Mouse (Mus musculus): Measurements from ENCODE around the gene Actc1.

The Actc1 gene

GRCm38 (mm10) chr2:114049372-114049771, 4.0 kb downstream of the Actc1 start:
- DNase-seq (ENCODE audit: low spot score): no peak

- no peak for DNase-seq (ENCODE audit: low spot score)
Observed at GRCm38 (mm10) chr2:114047960-114048611, 5.3 kb downstream of the Actc1 start.

GRCm38 (mm10) chr2:114046151-114046664, 7.1 kb downstream of the Actc1 start:
- no peak for DNase-seq (ENCODE audit: low spot score)

DNA sequence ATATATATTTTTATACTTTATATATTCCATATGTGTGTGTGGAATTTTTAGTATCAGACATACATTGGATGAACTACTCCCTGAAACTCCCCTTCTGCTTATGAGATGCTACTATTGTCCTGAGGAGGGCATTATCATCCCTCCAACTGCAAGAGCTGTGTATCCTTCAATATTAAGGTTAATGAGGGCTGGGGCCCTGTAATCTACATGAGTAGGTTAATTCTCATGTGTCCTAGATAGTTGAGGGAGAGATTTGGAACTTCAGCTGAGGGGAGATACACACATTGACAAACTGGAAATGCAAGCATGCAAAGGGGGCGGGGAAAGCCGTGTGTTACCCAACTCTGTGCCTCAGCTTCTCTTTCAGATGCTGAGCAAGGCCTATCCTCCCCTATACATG, 15.4 kb downstream of the Actc1 start:
- no peak for DNase-seq (ENCODE audit: low spot score)

GRCm38 (mm10) chr2:114032259-114032658, 21.1 kb downstream of the Actc1 start:
- DNase-seq (ENCODE audit: low spot score): no peak

- no peak for DNase-seq (ENCODE audit: low spot score)
Observed at GRCm38 (mm10) chr2:114023383-114023782, 30.0 kb downstream of the Actc1 start.

DNA sequence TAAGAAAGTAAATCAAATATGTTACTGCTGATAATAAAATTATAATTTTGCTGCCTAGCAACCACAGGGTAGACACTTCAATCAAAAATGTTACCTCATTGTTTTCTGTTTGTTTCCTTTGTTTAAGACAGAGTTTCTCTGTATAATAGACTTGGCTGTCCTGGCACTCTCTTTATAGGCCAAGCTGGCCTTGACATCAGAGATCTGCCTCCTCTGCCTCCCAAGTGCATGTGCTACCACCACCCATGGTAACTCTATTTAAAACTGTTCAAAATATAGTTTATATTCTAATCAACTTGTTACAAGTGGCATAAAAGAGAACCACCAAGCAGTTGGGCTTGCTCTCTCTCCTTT, 33.2 kb downstream of the Actc1 start:
- no peak for DNase-seq (ENCODE audit: low spot score)

- DNase-seq (ENCODE audit: low spot score): no peak
Observed at GRCm38 (mm10) chr2:114019474-114020209, 33.7 kb downstream of the Actc1 start.

DNA sequence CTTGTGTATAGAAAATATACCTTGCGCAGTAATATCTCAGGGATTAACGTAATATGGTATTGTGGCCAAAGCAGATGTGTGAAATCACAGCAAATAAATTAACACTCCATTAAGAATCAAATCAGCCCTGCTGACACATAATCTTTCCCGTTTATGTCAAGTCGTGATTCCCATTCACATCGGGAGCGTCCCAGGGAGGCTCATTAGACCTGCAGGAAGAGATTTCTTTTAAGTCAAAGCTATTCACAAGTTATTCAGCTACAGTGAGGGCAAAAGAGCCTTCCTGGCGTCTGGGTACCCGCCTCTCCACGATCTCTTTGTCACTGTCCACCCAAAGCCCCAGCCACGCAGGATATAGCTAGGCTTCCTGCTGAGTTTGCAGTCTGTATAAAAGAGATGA, 35.2 kb downstream of the Actc1 start:
- DNase-seq (ENCODE audit: low spot score): no peak

DNA sequence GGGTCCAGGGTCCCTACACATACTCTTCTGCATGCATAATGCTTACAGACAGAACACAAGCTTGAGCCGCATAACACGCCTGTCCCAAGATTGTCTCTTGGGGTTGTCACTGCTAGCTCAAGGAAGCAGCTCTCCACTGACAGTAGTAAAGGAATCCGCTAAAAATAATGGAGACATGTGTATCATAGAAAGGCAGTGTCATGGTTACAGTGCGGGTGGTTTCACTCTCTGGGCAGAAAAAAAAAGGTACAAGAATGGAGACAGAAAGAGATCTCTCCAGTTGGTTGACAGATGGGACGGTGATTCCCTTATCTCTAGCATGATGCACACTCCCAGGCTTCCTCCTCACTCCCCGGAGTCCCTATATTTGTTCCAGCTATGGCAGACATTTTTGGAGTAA, 38.5 kb downstream of the Actc1 start:
- no peak for DNase-seq (ENCODE audit: low spot score)

DNA sequence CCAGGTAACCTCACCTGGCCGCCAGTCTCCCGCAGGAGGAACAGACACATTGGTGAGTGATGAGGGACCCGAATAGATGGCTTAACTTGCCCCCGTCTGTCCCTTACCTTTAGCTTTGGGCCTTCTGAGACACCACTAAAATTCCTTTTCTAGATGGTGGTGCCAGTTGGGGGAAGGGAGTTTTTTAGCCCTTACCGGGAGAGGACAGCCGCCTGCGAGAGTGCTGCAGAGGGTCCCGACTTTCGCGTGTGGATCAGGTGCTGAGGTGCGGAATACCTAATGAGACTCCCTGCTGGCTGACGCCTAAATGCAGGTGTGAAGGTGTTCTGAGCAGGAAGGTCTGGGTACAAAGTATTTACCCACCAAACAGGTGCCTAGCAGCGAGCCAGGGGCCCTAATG, 39.5 kb downstream of the Actc1 start:
- DNase-seq (ENCODE audit: low spot score): no peak

DNA sequence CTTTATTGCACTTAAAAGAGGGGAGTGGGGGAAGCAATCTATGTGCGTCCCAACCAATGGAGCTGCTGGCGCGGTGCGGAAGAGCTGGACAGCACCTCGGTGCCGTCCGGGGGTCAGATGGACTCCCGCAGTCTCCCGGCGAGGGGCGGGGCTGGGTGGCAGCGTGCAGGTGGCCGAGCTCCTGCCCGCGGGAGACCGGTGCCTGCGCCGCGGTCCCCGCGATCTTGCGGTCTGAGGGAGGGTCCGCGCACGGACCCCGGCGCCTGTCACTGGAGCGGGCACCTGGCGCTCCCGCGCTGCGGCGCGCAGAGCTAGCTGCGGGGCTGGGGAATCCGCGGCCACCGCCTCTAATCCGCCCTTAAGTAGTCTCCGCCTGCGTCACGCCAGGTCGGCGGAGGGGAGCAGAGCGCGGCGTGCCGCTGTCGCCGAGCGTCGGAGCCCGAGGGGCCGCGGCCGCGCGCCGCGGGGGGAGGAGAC, 40.0 kb downstream of the Actc1 start, which contains the start of gene Gjd2:
TSS of gene Gjd2 (minus strand) at position 325 of the 477 bp plus-strand sequence.
- DNase-seq (ENCODE audit: low spot score): no peak

DNA sequence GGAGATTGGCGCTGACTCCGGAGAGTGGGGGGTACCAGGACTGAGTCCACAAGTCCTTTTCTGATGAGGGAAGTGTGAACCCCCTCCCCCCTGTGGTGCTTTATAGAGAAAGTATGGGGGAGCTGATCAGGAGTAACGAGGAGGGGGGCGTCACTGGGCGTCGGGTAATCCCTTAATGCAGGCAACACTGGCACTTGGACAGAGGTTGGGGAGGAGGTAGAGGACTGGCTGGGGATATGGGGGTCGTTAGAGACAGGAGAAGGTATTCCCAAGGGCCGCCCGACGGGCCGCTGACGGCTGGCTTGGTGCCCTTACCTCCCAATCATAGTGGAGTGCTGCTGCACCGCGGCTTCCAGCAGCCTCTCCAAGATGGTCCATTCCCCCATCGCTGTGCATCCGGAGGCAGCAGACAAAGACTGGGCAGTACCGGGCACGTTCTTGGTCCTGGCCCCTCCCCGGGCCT, 40.6 kb downstream of the Actc1 start:
- no peak for DNase-seq (ENCODE audit: low spot score)

DNA sequence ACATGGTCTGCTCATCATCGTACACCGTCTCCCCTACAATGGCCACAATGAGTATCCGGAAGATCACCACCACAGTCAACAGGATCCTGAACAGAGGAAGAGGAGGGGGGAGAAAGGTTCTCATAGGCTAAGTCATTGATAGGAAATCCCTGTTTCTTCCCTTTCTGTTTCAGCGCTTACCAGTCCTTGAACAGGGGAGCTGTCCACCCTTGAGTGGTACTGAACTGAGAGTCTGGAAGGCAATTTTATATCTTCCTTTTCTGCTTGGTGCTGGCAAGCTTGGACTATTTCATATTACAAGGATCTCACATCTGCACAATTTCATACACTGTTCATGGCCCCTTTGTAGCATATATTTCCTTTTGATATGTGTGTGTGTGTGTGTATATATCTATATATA, 41.5 kb downstream of the Actc1 start:
- DNase-seq (ENCODE audit: low spot score): no peak

GRCm38 (mm10) chr2:114008321-114008720, 45.0 kb downstream of the Actc1 start:
- no peak for DNase-seq (ENCODE audit: low spot score)

- DNase-seq (ENCODE audit: low spot score): no peak
Observed at GRCm38 (mm10) chr2:113997484-113997883, 55.9 kb downstream of the Actc1 start.

Data from left cerebral cortex, adult 11 months (tissue).